Mouse (Mus musculus) spleen, adult 2 months (tissue): Measurements from ENCODE around the gene Spata22.

Source experiments
- CTCF ChIP-seq: fragments of 200-500 bp; IDR thresholded peaks from 2 replicates; pipeline ENCODE4 v1.5.1; 2011; ENCODE audit warnings: mild to moderate bottlenecking, inconsistent platforms; ENCODE audit not compliant: insufficient read depth, insufficient read length, insufficient replicate concordance; ENCODE audit errors: extremely low read depth
- POLR2A ChIP-seq: fragments of 200-500 bp; IDR thresholded peaks from 2 replicates; pipeline ENCODE4 v1.6.1; 2011; ENCODE audit warnings: low read depth, low read length, inconsistent platforms

DNA sequence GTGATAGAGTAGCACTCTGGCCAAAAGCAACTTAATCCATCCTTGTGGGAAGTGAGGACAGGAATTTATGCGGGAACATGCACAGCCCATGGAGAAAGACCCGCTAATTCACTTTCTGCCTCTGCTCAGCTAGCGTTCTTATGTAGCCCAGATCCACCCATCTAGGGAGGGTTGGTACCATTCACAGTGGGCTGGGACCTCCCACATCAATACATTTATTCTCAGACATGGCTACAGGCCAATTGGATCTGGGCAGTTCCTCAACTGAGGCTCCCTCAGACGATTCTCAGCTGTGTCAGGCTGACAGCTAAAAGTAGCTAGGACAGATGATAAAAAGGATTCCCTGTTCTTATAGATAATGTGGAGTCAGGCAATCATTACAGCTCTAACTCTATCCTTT is 2.2 kb upstream of the Spata22 start:
- TF ChIP-seq POLR2A, result no peak
- TF ChIP-seq CTCF, result no peak
